Mouse (Mus musculus) embryo, embryonic 9.5 days (tissue): ENCODE measurements at regions not wholly inside any gene's neighbourhood (a gene's known extent, or its start where the extent isn't known, plus 50 kb on each side); places are given as distances from the start of the nearest gene placed in this dataset.

Source experiments
- DNase-seq: peaks from one replicate; pipeline ENCODE4 v3.0.0-alpha.2; 2017; ENCODE audit errors: extremely low spot score

DNA sequence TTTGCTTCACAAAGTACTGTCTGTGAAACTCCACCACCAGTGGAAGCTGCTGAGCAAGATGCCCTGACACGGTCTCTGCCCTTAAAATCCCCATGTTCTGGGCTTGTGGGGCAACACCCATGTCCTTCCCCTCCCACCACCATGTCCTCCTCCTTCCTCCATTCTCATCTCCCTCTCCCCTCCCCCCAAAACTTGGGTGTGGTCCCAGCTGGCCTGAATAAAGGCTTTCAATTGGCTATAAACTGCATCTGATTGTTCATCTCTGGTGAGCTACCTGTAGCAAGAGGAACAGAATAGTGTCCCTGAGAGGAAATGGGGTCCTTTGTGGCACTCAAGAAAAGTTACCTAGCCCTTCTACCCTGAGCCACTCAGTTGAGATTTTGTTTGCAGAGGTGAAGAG, 91.8 kb downstream of the Slc16a9 start:
- no peak for DNase-seq

DNA sequence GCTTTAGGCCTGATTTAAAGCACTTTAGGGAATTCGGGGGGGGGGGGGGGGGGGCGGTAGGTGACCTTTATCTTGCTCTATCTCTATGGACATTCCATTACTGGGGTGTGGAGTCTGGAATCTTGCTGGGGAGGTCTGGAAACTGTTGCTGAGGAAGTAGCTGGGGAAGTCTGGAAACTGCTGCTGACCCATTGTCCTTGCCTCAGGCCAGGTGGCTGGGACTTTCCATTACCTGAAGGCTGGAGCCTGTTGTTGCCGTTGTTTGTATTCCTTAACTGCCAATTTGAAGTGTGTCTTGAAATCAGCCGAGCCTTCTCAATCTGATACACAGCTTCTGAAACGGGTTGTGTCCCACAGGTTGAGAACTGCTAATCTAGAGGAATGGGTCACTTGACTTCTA, 80.9 kb upstream of the Fam13c start:
- no peak for DNase-seq

- no peak for DNase-seq
Measured at GRCm38 (mm10) chr10:70359834-70360233, 80.4 kb upstream of the Fam13c start.

DNA sequence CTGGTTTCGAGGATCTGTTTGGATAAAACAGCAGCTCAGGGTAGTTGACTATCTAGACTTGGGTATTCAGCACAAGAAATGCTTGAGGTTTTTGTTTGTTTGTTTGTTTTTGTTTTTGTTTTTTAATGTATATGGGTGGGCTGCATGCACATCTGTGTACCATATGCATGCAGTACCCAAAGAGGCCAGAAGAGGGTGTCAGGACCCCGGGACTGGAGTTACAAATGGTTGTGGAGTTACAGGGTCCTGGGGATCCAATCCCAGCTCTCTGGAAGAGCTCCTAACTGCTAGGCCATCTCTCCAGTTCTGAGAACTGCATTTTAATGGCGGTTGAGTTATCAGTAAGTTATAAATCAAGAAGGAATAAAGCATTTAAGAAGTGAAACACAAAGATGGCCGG, 77.2 kb upstream of the Fam13c start:
- peak; percentile 31 for DNase-seq

DNA sequence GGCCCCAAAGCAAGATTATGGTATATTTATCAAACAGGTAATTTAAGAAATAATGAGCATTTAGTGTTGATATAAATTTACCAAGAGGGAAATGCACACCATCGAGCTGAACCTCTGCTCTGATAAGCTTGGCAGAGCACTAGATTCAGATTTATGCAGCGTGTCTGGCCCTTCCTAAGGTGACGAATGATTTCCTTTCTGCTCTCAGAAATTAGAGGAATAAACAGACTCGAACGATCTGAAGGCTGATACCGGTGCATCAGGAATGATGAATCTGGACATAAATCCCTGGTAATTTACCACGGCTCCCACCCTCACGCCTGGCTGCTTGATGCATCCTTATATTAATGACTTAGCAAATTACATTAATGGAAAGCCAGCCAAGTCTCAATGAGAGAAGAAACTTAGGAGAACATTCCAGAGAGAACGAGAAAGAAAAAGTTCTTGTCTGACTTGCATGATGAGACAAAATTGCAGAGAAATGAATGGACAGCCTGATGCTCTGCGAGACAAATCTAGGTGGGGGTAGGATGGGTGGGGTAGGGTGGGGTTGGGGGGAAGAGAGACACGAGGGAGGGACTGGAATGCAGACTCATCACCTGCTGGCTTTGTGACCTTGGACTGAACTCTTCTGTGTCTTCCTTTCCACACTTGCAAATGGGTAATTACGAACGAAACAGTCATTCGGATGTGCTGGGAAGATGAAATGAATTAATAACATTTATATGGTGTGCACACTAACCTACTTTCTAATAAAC, 75.9 kb upstream of the Fam13c start:
- DNase-seq: no peak

- DNase-seq: no peak
Measured at GRCm38 (mm10) chr10:70364976-70365345, 75.3 kb upstream of the Fam13c start.

DNA sequence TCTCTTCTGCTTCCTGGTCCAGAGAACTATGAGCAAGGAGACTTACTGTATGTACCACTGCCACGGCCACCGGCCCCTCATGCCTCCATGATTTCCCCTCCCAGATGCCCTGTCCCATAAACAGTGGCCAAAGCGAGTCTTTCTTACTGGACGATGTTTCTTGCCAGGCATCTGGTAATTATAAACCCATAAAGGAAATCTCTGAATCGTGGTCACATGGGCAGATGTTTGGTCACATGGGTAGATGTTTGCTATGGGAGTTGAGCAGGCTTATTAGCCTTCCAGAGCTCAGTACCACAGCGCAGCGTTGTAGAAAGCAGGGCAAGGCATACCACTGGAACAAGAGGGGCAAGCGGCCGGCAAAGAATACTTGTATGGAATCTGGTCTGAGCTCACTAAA, 74.8 kb upstream of the Fam13c start:
- DNase-seq: no peak

- DNase-seq: no peak
Measured at GRCm38 (mm10) chr10:70367866-70368265, 72.4 kb upstream of the Fam13c start.

- peak; percentile 55 for DNase-seq
Measured at GRCm38 (mm10) chr10:70368685-70369084, 71.6 kb upstream of the Fam13c start.

DNA sequence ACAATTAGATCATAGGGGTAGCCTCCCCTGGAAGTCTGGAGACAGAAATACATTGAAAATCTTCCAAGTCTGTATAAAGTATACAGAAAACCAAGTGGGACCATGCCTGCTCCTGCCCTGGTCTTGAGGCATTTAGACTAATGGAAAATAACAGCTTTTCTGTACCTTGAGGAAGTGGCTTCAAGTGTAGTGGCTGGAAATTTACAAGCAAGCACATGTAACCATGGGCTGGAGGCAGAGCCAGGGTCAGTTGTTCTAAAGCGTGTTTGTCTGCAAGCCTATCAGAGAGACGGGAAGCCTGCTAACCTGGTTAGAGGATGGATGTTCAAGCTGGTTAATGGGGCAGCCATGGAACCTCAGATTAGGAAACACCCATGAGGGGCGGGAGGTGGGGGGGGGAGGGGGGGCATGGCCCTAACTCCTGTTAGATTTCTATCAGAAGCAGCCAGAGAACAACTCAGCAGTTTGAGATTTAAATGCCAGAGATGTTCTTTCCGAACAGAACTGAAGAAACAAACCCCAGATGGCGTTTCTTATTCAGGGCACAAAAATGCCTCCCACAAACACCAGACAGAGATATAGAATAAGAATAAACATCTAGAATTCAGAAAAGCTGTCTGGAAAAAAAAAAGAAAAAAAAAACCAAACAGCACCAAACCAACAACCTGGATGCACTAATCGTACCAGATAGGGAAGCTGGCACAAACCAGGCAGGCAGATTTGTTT, 67.7 kb upstream of the Fam13c start:
- no peak for DNase-seq

- no peak for DNase-seq
Measured at GRCm38 (mm10) chr10:70373207-70373606, 67.1 kb upstream of the Fam13c start.

GRCm38 (mm10) chr10:70373836-70374235, 66.4 kb upstream of the Fam13c start:
- DNase-seq: no peak

DNA sequence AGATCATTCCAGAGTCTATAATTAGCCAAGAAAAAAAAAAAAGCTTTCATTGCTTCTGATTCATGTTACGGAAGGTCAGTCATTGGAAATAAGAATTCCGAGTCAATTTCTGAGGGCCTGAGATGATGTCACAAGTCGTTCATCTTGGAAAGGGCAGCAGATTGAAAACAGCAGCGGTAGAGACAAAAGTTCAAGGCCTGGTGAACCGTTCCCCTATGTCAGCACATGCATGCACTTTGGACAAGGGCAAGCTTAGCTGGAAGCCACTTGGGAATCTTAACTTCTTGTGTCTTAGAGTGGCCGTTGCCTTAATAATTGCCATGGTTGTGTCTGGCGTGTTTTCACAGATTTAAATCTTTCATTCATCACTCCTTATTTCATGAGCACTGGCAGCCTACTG, 65.6 kb upstream of the Fam13c start:
- no peak for DNase-seq

DNA sequence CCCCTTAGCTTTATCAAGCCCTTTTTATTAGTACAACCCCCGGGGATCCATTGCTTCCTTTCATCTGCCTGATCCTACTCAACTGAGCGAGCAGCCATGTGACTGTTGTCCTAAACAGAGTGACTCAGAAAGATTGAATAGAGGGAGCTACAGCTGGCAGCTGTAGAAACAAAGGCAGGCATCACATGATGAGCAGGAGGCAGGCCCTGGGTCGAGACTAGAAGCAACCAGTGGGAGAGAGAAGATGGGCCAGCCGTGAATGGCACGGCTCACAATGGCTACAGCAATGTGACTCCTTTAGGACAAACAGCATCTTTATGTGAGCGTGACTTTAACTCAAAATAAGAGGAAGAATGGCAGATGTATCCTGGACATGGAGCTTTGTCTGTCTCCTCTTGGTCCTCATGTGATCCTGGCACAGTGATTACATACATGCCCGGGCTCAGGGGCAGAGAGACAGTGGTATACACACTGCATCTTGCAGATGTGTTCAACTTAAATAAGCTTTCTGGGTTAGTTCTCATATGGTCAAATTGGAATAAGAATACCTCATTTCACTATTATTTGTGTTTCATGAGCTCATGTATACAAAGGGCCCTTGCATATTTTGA, 60.1 kb upstream of the Fam13c start:
- no peak for DNase-seq

DNA sequence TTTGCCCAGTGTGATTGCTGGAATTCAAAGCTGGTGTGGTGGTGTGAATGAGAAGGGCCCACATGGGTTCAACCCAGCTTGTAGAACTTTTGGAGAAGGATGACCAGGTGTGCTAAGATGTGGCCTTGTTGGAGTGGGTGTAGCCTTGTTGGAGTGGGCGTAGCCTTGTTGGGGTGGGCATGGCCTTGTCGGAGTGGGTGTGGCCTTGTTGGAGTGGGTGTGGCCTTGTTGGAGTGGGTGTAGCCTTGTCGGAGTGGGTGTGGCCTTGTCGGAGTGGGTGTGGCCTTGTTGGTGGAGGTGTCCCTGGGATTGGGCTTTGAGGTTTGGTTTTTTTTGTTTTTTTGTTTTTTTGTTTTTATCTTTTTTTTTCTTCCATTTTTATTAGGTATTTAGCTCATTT, 55.6 kb upstream of the Fam13c start:
- no peak for DNase-seq

GRCm38 (mm10) chr10:70387729-70388128, 52.6 kb upstream of the Fam13c start:
- DNase-seq: no peak
